In the genomic region with DNA sequence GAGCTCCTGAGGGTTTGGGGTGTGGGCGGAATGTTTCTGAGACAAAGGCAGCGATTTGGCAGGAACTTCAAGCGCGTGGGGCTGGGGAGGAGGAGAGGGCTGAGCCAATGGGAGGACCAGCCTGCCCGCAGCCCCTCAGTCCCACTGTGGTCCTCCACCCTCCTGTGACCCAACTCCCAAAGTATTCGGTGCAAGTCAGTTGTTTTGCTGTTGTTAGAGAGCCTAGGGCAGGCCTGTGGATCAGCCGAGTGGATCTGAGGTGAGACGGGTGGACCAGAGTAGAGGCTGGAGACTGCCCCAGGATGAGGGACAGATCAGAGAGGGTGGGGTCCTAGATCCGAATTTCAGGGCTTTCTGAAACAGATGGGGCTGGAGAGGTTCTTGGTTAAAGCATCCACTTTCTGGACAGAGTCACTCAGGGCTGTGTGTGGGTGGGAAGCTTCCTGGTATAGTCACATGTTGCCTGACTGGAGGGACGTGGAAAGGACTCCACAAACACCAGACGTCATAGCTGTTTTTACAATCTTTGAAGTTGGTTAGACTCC, we compare ENCODE assay signal across 8 mouse cellular contexts.
DNase-seq lines count a peak whose midpoint lies in the region; ATAC-seq lines count a peak whose summit lies in the region.

No protein-coding gene starts in this region.

- intact Hi-C loops in heart, postnatal 10 days (cut with DNase I) = loop anchor here (5.0 kb wide), 2 partner anchors 36 to 76 kb away; no protein-coding TSS in a partner anchor

- peak; percentile 94 for ATAC-seq in forebrain, embryonic 16.5 days
- 0 out of 2 replicates have a peak, but pooled peaks have one; percentile 29 for ATAC-seq in liver, embryonic 13.5 days (ENCODE audit: low read depth)

- H3K4me1 ChIP-seq in forebrain, embryonic 16.5 days (replicated peaks; ENCODE audit: control insufficient read depth, insufficient read depth, low read length) = peaks cover 13% of the 10 kb centered on the region
- peaks cover 14% of the 10 kb centered on the region for H3K4me1 ChIP-seq in liver, embryonic 13.5 days (replicated peaks)

- peak overlapping the region; percentile 87 for H3K4me2 ChIP-seq in forebrain, embryonic 16.5 days (ENCODE audit: low read length)
- peak overlapping the region; percentile 54 for H3K4me2 ChIP-seq in liver, embryonic 13.5 days

- 18% methylated on average over 11 of the region's 11 CpGs for WGBS in forebrain, embryonic 16.5 days
- 30% methylated on average over 11 of the region's 11 CpGs for whole genome bisulfite sequencing in liver, embryonic 13.5 days (ENCODE audit: insufficient replicate concordance)

- H3K9me3 ChIP-seq in forebrain, embryonic 16.5 days (ENCODE audit: control insufficient read depth, low read length) = no peaks in the 10 kb centered on the region
- H3K9me3 ChIP-seq in liver, embryonic 13.5 days (replicated peaks) = no peaks in the 10 kb centered on the region

- H3K36me3 ChIP-seq in forebrain, embryonic 16.5 days (ENCODE audit: control insufficient read depth, insufficient read depth) = no peaks in the 10 kb centered on the region
- no peaks in the 10 kb centered on the region for H3K36me3 ChIP-seq in liver, embryonic 13.5 days

- peak overlapping the region; percentile 54; the same call in 1 of the 2 replicates for H3K27ac ChIP-seq in forebrain, embryonic 16.5 days (ENCODE audit: low read length)
- no peak overlapping the region for H3K27ac ChIP-seq in liver, embryonic 13.5 days

- peak; percentile 36 to 40 for DNase-seq in B cell, adult 2 months
- DNase-seq in adrenal gland, postnatal 14 days = peak; percentile 70
- peak; percentile 79 to 86 for DNase-seq in heart, postnatal 10 days
- DNase-seq in kidney, postnatal 36 days = peak; percentile 66 to 68
- DNase-seq in liver, embryonic 13.5 days = no peak
- DNase-seq in naive thymus-derived CD4-positive, alpha-beta T cell, adult 2 months (ENCODE audit: low read depth) = peak; percentile 87
- peak; percentile 73 for DNase-seq in testis, postnatal 10 days (ENCODE audit: low spot score)

- peak overlapping the region; percentile 58 for H3K9ac ChIP-seq in forebrain, embryonic 16.5 days (replicated peaks; ENCODE audit: low read depth, low read length)
- H3K9ac ChIP-seq in liver, embryonic 13.5 days = no peak overlapping the region

- H3K27me3 ChIP-seq in forebrain, embryonic 16.5 days (replicated peaks; ENCODE audit: control insufficient read depth, insufficient read depth, low read length) = no peaks in the 10 kb centered on the region
- no peaks in the 10 kb centered on the region for H3K27me3 ChIP-seq in liver, embryonic 13.5 days

- peak overlapping the region; percentile 47 for H3K4me3 ChIP-seq in forebrain, embryonic 16.5 days (replicated peaks; ENCODE audit: low read length)
- H3K4me3 ChIP-seq in liver, embryonic 13.5 days (replicated peaks) = peak overlapping the region; percentile 31
